ENCODE assay signal across 16 mouse cellular contexts in the genomic region with DNA sequence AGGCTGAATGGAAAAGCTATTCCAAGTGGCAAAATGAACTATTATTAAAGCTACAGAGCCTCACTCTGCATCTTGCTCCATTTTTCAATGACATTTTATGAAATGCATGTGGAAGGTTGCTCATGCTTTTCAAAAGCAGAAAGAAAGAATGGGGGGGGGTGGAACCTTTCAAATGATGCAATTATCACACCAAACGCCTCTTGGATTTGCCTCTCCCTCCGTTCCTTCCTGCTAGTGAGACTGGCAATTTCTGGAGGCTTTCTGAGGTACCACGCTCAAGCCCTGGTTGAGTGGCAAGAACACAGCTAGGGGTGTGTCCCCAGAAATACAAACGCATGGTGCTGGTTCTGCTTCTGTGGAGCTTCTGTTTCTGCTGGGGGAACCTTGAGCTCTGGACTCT.
DNase-seq lines count a peak whose midpoint lies in the region; ATAC-seq and TF ChIP-seq lines count a peak whose summit lies in the region.
"Had no signal": no experiment of that assay in that cellular context is flagged by ENCODE, and none has a peak within 500 bp of the region (broad histone marks: within the 10 kb centered on the region; RNA-seq: fewer than 3 reads in every experiment).

No protein-coding gene starts in this region.

- 68% methylated on average over 4 of the region's 4 CpGs for WGBS in heart, embryonic 10.5 days
- WGBS in midbrain, postnatal 0 days = 64% methylated on average over 4 of the region's 4 CpGs
- WGBS in midbrain, embryonic 11.5 days = 79% methylated on average over 4 of the region's 4 CpGs
- 17% methylated on average over 4 of the region's 4 CpGs for whole genome bisulfite sequencing in liver, embryonic 12.5 days (ENCODE audit: insufficient replicate concordance)

- no peak for DNase-seq in heart, embryonic 10.5 days (ENCODE audit: low spot score)
- no peak for DNase-seq in heart, postnatal 14 days
- no peak for DNase-seq in midbrain, postnatal 0 days (ENCODE audit: low spot score)
- no peak for DNase-seq in midbrain, embryonic 11.5 days (ENCODE audit: low spot score, missing footprints)
- no peak for DNase-seq in urinary bladder, postnatal 4 days (ENCODE audit: low spot score in 2 of 2)
- DNase-seq in left cerebral cortex, postnatal 36 days (ENCODE audit: low spot score in 2 of 2) = no peak
- no peak for DNase-seq in lung, adult 18-20 months
- DNase-seq: adrenal gland, adult 8-10 months; cerebellum, adult 2 months; embryo, embryonic 11 days; gastrocnemius, postnatal 25 days; kidney, postnatal 4 days; right cerebral cortex, postnatal 14 days; thymus, postnatal 36 days had no signal

- no peak overlapping the region for H3K4me3 ChIP-seq in heart, embryonic 10.5 days
- H3K4me3 ChIP-seq in midbrain, postnatal 0 days (ENCODE audit: low read depth, low read length) = no peak overlapping the region
- H3K4me3 ChIP-seq in midbrain, embryonic 11.5 days (ENCODE audit: low read depth, low read length) = no peak overlapping the region
- no peak overlapping the region for H3K4me3 ChIP-seq in liver, embryonic 12.5 days
- H3K4me3 ChIP-seq: limb, embryonic 10.5 days had no signal

- no peaks in the 10 kb centered on the region for H3K27me3 ChIP-seq in heart, embryonic 10.5 days (ENCODE audit: insufficient read depth, poor library complexity, severe bottlenecking)
- H3K27me3 ChIP-seq in midbrain, postnatal 0 days (ENCODE audit: insufficient read depth, low read length) = no peaks in the 10 kb centered on the region
- H3K27me3 ChIP-seq in midbrain, embryonic 11.5 days (ENCODE audit: control insufficient read depth, insufficient read depth, low read length) = no peaks in the 10 kb centered on the region
- no peaks in the 10 kb centered on the region for H3K27me3 ChIP-seq in liver, embryonic 12.5 days (replicated peaks)

- intact Hi-C loops in heart, postnatal 14 days (cut with DNase I) = no loop called here
- intact Hi-C loops in left cerebral cortex, postnatal 36 days (cut with DNase I) = no loop called here

- no peak for ATAC-seq in midbrain, postnatal 0 days (ENCODE audit: low FRiP score)
- no peak for ATAC-seq in midbrain, embryonic 11.5 days (ENCODE audit: low FRiP score)
- ATAC-seq in liver, embryonic 12.5 days = no peak

- H3K9me3 ChIP-seq in heart, embryonic 10.5 days = no peaks in the 10 kb centered on the region
- no peaks in the 10 kb centered on the region for H3K9me3 ChIP-seq in midbrain, postnatal 0 days (ENCODE audit: low read length)
- no peaks in the 10 kb centered on the region for H3K9me3 ChIP-seq in midbrain, embryonic 11.5 days (ENCODE audit: control insufficient read depth, low read length)
- H3K9me3 ChIP-seq in liver, embryonic 12.5 days (replicated peaks) = no peaks in the 10 kb centered on the region
- H3K9me3 ChIP-seq: limb, embryonic 10.5 days had no signal

- no peaks in the 10 kb centered on the region for H3K36me3 ChIP-seq in heart, embryonic 10.5 days
- H3K36me3 ChIP-seq in midbrain, postnatal 0 days (ENCODE audit: insufficient read depth, low read length) = no peaks in the 10 kb centered on the region
- no peaks in the 10 kb centered on the region for H3K36me3 ChIP-seq in midbrain, embryonic 11.5 days (ENCODE audit: control insufficient read depth, insufficient read depth, low read length)
- no peaks in the 10 kb centered on the region for H3K36me3 ChIP-seq in liver, embryonic 12.5 days
- H3K36me3 ChIP-seq: limb, embryonic 10.5 days had no signal

- peak overlapping the region; percentile 23; the same call in 1 of the 2 replicates for H3K27ac ChIP-seq in heart, embryonic 10.5 days
- H3K27ac ChIP-seq in midbrain, postnatal 0 days (ENCODE audit: low read depth, low read length) = no peak overlapping the region
- no peak overlapping the region for H3K27ac ChIP-seq in midbrain, embryonic 11.5 days (ENCODE audit: low read depth, low read length)
- peak overlapping the region; percentile 86 for H3K27ac ChIP-seq in liver, embryonic 12.5 days
- H3K27ac ChIP-seq: limb, embryonic 10.5 days had no signal

- no peak for TF ChIP-seq CTCF in midbrain, postnatal 0 days (IDR thresholded peaks at IDR 0.05)

- H3K4me1 ChIP-seq in heart, embryonic 10.5 days = peaks cover 55% of the 10 kb centered on the region
- peaks cover 7% of the 10 kb centered on the region; the same call in 1 of the 2 replicates for H3K4me1 ChIP-seq in midbrain, postnatal 0 days (ENCODE audit: insufficient read depth, low read length)
- H3K4me1 ChIP-seq in midbrain, embryonic 11.5 days (ENCODE audit: control insufficient read depth, insufficient read depth, low read length) = 0 out of 2 replicates have a peak, but pooled peaks cover 2% of the 10 kb centered on the region
- peaks cover 61% of the 10 kb centered on the region for H3K4me1 ChIP-seq in liver, embryonic 12.5 days

- peak overlapping the region; percentile 18 for H3K4me2 ChIP-seq in midbrain, postnatal 0 days (ENCODE audit: low read depth, low read length, poor library complexity, severe bottlenecking)
- no peak overlapping the region for H3K4me2 ChIP-seq in midbrain, embryonic 11.5 days
- H3K4me2 ChIP-seq in liver, embryonic 12.5 days = peak overlapping the region; percentile 57

- H3K9ac ChIP-seq in midbrain, postnatal 0 days (replicated peaks; ENCODE audit: low read length, poor library complexity, severe bottlenecking) = no peak overlapping the region
- H3K9ac ChIP-seq in midbrain, embryonic 11.5 days (ENCODE audit: low read length) = no peak overlapping the region
- H3K9ac ChIP-seq in liver, embryonic 12.5 days = no peak overlapping the region; the same call in 1 of the 2 replicates

Comparison
In these comparisons a context has a peak if more than half of its experiments do, and no peak if none do; other contexts are left out.
1. H3K27ac ChIP-seq: peak in heart, embryonic 10.5 days (single experiment) and liver, embryonic 12.5 days (single experiment); none in midbrain, postnatal 0 days (single experiment) and midbrain, embryonic 11.5 days (single experiment).